Mouse (Mus musculus) intestine, embryonic 14.5 days (tissue): ENCODE results near the gene Ubtd2. TPM values are rescaled to one million over a fixed set of nuclear protein-coding genes. Genes with fewer than 3 reads are reported as not detected.

Experiments
- ATAC-seq: fragments of 200-750 bp; cut with Nextera tagmentation; replicated peaks from 2 replicates; pipeline ENCODE4 v1.8.0; 2017; ENCODE audit warnings: low read depth, moderate number of reproducible peaks, moderate TSS enrichment, moderate library complexity; ENCODE audit not compliant: low FRiP score, low TSS enrichment
- DNase-seq: peaks from one replicate; pipeline ENCODE4 v3.0.0-alpha.2; 2018; ENCODE audit warnings: low spot score
- H3K27ac ChIP-seq: fragments of 300-500 bp; sonication (generic); 2 replicates; pipeline ENCODE4 v1.5.1; 2014; ENCODE audit warnings: low read depth, mild to moderate bottlenecking, control low read depth
- H3K27me3 ChIP-seq: fragments of 300-500 bp; sonication (generic); replicated peaks from 2 replicates; pipeline ENCODE4 v1.6.1; 2014; ENCODE audit warnings: low read length, control low read depth; ENCODE audit not compliant: control insufficient read depth, insufficient read depth
- H3K36me3 ChIP-seq: fragments of 300-500 bp; sonication (generic); 2 replicates; pipeline ENCODE4 v1.6.1; 2014; ENCODE audit warnings: low read length, control low read depth; ENCODE audit not compliant: control insufficient read depth, insufficient read depth
- H3K4me1 ChIP-seq: fragments of 300-500 bp; sonication (generic); replicated peaks from 2 replicates; pipeline ENCODE4 v1.6.1; 2014; ENCODE audit warnings: low read length, control low read depth, mixed read lengths; ENCODE audit not compliant: control insufficient read depth, insufficient read depth
- H3K4me2 ChIP-seq: fragments of 300-500 bp; sonication (generic); 2 replicates; pipeline ENCODE4 v1.6.1; 2014; ENCODE audit warnings: low read length
- H3K4me3 ChIP-seq: fragments of 300-500 bp; sonication (generic); 2 replicates; pipeline ENCODE4 v1.5.1; 2014; ENCODE audit warnings: low read depth, low read length, control low read depth, mixed read lengths
- H3K9ac ChIP-seq: fragments of 300-500 bp; sonication (generic); 2 replicates; pipeline ENCODE4 v1.6.1; 2014; ENCODE audit warnings: mild to moderate bottlenecking, low read length
- H3K9me3 ChIP-seq: fragments of 300-500 bp; sonication (generic); 2 replicates; pipeline ENCODE4 v1.6.1; 2016; ENCODE audit warnings: low read length, control low read depth; ENCODE audit not compliant: control insufficient read depth
- WGBS: fragments of 180-500 bp; shearing (Covaris S2); extraction: QIAGEN DNeasy Blood & Tissue Kit; methylation state at CpG from one replicate; pipeline ENCODE4 v1.1.7; 2014; 5-methylcytosine and 5-hydroxymethylcytosine counted together
- polyA plus RNA-seq: library from polyadenylated mRNA; unstranded; fragments of >200 nt; fragmentation: Nextera tagmentation; extraction: Ambion mirVana; gene quantifications from 2 replicates; pipeline ENCODE4 v1.2.1, GENCODE M21; 2014

Gene Ubtd2
- 48.6 and 57.6 TPM in 2 replicates for polyA plus RNA-seq

DNA sequence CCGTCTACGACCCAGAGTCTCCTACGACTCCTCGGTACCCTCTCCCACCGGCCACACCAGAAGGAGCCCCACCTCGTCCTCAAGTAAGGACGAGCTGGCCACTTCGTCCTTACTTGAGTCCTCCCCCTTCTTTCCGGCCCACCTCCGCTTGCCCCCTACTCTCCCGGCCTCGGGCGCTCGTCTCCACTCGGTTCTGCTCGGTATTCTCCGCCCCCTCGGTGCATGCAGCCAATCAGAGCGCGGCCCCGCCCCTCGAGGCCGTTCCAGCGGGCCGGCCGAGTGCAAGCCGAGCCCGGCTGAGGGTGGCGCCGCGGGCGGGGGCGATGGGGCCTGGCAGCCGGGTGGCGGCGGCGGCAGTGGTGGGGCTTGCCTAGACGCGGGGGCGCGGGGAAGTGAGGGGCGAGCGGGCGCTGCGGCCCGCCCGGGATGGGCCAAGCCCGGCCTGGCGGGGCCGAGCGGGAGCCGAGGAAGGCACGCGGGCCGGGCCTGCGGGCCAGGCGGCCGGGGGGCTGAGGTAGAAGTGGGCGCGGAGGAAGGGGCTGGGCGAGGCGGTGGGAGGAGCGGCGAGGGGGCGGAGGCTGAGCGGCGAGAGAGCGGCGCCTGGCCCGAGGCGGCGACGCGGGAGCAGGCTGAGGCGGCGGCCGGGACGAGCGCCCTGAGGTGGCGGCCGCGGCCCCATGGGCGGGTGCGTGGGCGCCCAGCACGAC is at the start of gene Ubtd2:
Ubtd2 (plus strand) TSS at position 571 of the 707 bp plus-strand sequence.
- H3K27ac ChIP-seq, result peak within 1 kb of the TSS; percentile 93
- H3K4me3 ChIP-seq, result peak within 1 kb of the TSS; percentile 78
- peak within 1 kb of the TSS; percentile 97 for H3K9ac ChIP-seq
- peaks cover 11% of the 10 kb centered on the region; the same call in 1 of the 2 replicates for H3K4me1 ChIP-seq
- peak within 1 kb of the TSS; percentile 92 for H3K4me2 ChIP-seq
- no peaks in the 10 kb centered on the region for H3K27me3 ChIP-seq
- peak; percentile 98 for DNase-seq
- WGBS, result under 1% methylated on average over 75 of the region's 86 CpGs
- H3K9me3 ChIP-seq, result no peaks in the 10 kb centered on the region
- peak; percentile 98 for ATAC-seq
- H3K36me3 ChIP-seq, result no peaks in the 10 kb centered on the region

DNA sequence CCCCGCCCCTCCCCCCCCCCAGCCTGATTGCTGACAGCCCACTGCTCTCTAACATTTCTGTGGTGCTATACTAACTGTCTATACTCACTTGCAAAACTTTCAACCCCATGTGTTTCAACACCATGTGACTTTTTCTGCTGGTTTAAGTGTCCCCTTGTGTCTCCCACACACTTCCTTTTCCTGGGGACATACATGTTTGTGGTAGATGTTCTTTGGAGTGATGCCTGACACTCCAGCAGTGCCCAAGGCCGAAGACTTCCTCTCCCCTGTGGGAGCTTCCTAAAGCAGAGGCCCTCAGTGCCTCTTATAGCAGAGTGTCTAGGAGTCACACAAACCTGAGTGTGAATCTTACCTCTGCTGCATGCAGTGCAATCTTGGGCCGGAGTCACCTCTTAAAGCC is 47.3 kb upstream of the Ubtd2 start:
- no peaks in the 10 kb centered on the region for H3K9me3 ChIP-seq
- ATAC-seq (no peak), DNase-seq (no peak)
- no peak overlapping the region for H3K4me2 ChIP-seq
- no peaks in the 10 kb centered on the region; the same call in 1 of the 2 replicates for H3K4me1 ChIP-seq
- H3K9ac ChIP-seq, result no peak overlapping the region
- peaks cover 47% of the 10 kb centered on the region for H3K36me3 ChIP-seq
- H3K27me3 ChIP-seq, result no peaks in the 10 kb centered on the region
- H3K4me3 ChIP-seq, result no peak overlapping the region
- no peak overlapping the region for H3K27ac ChIP-seq
- 79% methylated on average over 3 of the region's 3 CpGs for WGBS

DNA sequence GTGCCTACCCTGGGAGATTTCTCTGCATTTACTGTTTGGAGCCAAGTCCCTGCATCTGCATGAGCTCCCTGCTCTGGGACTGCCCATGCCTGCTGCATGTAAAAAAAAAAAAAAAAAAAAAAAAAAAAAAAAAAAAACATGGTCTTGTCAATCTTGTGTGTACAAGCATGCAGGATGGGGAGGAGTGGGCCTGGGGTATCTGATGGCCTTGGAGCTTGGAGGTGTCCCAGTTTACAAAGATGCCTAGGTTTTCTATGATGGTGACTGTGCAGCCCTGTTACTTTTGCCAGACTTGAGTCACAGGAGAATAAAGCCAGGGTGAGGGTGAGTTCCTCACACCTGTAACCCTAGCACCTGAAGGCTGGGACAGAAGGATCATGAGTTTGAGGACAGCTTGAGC is 46.1 kb upstream of the Ubtd2 start:
- peaks cover 55% of the 10 kb centered on the region for H3K36me3 ChIP-seq
- H3K4me3 ChIP-seq, result no peak overlapping the region
- no peak for DNase-seq
- no peak for ATAC-seq
- H3K9me3 ChIP-seq, result no peaks in the 10 kb centered on the region
- H3K4me1 ChIP-seq, result no peaks in the 10 kb centered on the region; the same call in 1 of the 2 replicates
- H3K27me3 ChIP-seq, result no peaks in the 10 kb centered on the region
- H3K27ac ChIP-seq, result no peak overlapping the region
- H3K4me2 ChIP-seq, result no peak overlapping the region
- no peak overlapping the region for H3K9ac ChIP-seq

GRCm38 (mm10) chr11:32409823-32410562 is 45.2 kb upstream of the Ubtd2 start:
- Histone ChIP-seq H3K4me2 (no peak overlapping the region), H3K9me3 (no peaks in the 10 kb centered on the region), H3K4me1 (no peaks in the 10 kb centered on the region; the same call in 1 of the 2 replicates), H3K9ac (no peak overlapping the region), H3K4me3 (no peak overlapping the region), H3K27me3 (no peaks in the 10 kb centered on the region), H3K36me3 (peaks cover 55% of the 10 kb centered on the region), H3K27ac (no peak overlapping the region)
- DNase-seq (no peak), ATAC-seq (peak; percentile 20; the same call in 1 of the 2 replicates)
- WGBS, result 71% methylated on average over 11 of the region's 11 CpGs

- H3K4me1 ChIP-seq, result no peaks in the 10 kb centered on the region
- no peaks in the 10 kb centered on the region for H3K9me3 ChIP-seq
- no peak overlapping the region for H3K27ac ChIP-seq
- WGBS, result 74% methylated on average over 5 of the region's 5 CpGs
- DNase-seq (no peak), ATAC-seq (no peak)
- H3K27me3 ChIP-seq, result no peaks in the 10 kb centered on the region
- H3K4me2 ChIP-seq, result no peak overlapping the region
- H3K9ac ChIP-seq, result no peak overlapping the region
- H3K36me3 ChIP-seq, result peaks cover 85% of the 10 kb centered on the region
- no peak overlapping the region for H3K4me3 ChIP-seq
Observed at GRCm38 (mm10) chr11:32420001-32420400, 35.2 kb upstream of the Ubtd2 start.

DNA sequence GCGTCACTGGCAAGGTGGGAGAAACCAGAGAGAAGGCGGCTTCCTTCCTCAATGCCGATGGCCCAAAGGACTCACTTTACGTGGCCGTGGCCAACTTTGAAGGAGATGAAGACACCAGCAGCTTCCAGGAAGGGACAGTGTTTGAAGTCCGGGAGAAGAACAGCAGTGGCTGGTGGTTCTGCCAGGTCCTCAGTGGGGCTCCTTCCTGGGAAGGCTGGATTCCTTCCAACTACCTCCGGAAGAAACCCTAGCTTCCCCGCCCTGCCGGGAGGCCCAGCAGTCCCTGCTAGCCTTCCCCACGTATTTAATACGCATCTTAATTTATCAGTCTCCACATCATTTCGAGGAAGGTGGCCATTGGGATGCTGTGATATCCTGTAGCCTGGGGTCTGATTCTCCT is 31.9 kb upstream of the Ubtd2 start:
- H3K27ac ChIP-seq, result no peak overlapping the region
- H3K36me3 ChIP-seq, result peaks cover 63% of the 10 kb centered on the region
- no peaks in the 10 kb centered on the region for H3K27me3 ChIP-seq
- no peaks in the 10 kb centered on the region for H3K4me1 ChIP-seq
- 77% methylated on average over 12 of the region's 12 CpGs for WGBS
- no peak overlapping the region for H3K4me3 ChIP-seq
- DNase-seq (no peak), ATAC-seq (no peak)
- no peaks in the 10 kb centered on the region for H3K9me3 ChIP-seq
- H3K9ac ChIP-seq, result no peak overlapping the region
- H3K4me2 ChIP-seq, result no peak overlapping the region

DNA sequence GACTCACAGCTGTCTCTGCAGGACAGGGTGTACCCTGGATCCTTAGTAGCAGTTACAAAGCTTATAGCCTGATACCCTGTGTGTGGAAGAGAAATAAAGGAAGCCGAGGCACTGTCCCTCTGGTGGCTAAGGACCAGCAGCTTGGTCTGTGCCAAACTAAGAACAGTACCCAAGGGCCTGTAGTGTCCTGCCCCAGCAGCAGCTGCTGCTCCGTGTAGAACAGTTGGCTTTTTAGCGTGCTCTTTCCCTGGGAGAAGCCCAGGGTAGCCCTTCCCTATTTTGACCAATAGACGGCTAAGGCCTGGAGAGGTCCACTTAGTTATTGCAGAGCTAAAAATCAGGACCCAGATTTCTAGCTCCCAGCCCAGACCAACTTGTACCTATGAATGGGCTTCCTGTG is 30.6 kb upstream of the Ubtd2 start:
- 96% methylated on average over 4 of the region's 4 CpGs for WGBS

GRCm38 (mm10) chr11:32425043-32425658 is 30.0 kb upstream of the Ubtd2 start:
- Histone ChIP-seq H3K4me3 (no peak overlapping the region), H3K4me2 (no peak overlapping the region), H3K36me3 (peaks cover 50% of the 10 kb centered on the region), H3K27me3 (no peaks in the 10 kb centered on the region), H3K9me3 (no peaks in the 10 kb centered on the region), H3K4me1 (no peaks in the 10 kb centered on the region), H3K27ac (no peak overlapping the region), H3K9ac (no peak overlapping the region)
- WGBS, result 72% methylated on average over 10 of the region's 10 CpGs
- DNase-seq, result no peak
- no peak for ATAC-seq

More for the DNA sequence above, 30.6 kb upstream of the Ubtd2 start:
- H3K27ac ChIP-seq, result no peak overlapping the region
- H3K9me3 ChIP-seq, result no peaks in the 10 kb centered on the region
- H3K4me1 ChIP-seq, result no peaks in the 10 kb centered on the region
- no peak overlapping the region for H3K4me2 ChIP-seq
- ATAC-seq (no peak), DNase-seq (no peak)
- H3K36me3 ChIP-seq, result peaks cover 56% of the 10 kb centered on the region
- H3K27me3 ChIP-seq, result no peaks in the 10 kb centered on the region
- H3K9ac ChIP-seq, result no peak overlapping the region
- no peak overlapping the region for H3K4me3 ChIP-seq
